In the genomic region with DNA sequence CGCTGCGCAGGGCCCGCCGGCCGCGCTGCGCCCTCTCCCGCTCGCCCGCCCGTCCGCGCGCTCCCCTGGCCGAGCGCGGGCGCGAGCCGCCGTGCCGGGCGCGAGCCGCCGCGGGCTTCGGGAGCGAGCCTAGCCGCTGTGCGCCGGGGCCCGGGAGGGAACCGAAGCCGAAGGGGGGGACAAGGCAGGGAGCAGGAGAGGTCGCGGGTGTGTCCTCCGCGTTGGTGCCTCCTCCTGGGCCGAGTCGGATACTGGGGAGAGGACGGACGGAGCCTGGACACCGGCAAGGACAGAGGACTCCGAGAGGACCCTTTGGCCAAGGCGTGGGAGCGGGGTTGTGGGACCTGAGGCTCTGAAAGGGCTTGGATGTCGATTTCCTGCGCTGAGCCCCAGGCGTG, we compare ENCODE assay signal across 7 mouse cellular contexts. TPM values are rescaled to one million over a fixed set of nuclear protein-coding genes. Genes with fewer than 3 reads are reported as not detected.
DNase-seq lines count a peak whose midpoint lies in the region; ATAC-seq lines count a peak whose summit lies in the region.

A gene (minus strand): TSS at position 57 of the 398 bp plus-strand sequence.

- H3K27me3 ChIP-seq in heart, embryonic 12.5 days (replicated peaks): peaks cover 56% of the 10 kb centered on the region

- ATAC-seq in heart, embryonic 12.5 days (ENCODE audit: insufficient number of reproducible peaks, low FRiP score): peak; percentile 67

- 0 out of 2 replicates have a peak, but pooled peaks cover 12% of the 10 kb centered on the region for H3K4me1 ChIP-seq in heart, embryonic 12.5 days (replicated peaks)

- H3K27ac ChIP-seq in heart, embryonic 12.5 days (ENCODE audit: poor library complexity, severe bottlenecking): no peak within 1 kb of the TSS; the same call in 1 of the 2 replicates

- peak within 1 kb of the TSS; percentile 98 for H3K4me2 ChIP-seq in heart, embryonic 12.5 days

- H3K9me3 ChIP-seq in heart, embryonic 12.5 days (replicated peaks): peaks cover 3% of the 10 kb centered on the region; the same call in 1 of the 2 replicates

- peak; percentile 50 for DNase-seq in right cerebral cortex, adult 18-20 months
- no peak for DNase-seq in right cerebral cortex, adult 2 months (ENCODE audit: low spot score in 2 of 2)
- peak; percentile 44 for DNase-seq in cerebellum, adult 9-11 months
- peak; percentile 38 to 72 for DNase-seq in layer of hippocampus, postnatal 10 days (ENCODE audit: low spot score in 2 of 2)
- peak; percentile 43 for DNase-seq in mesoderm, embryonic 11.5 days (ENCODE audit: low read depth, low spot score)
- DNase-seq in yolk sac, embryonic 10.5 days (ENCODE audit: low spot score): peak; percentile 14

- H3K36me3 ChIP-seq in heart, embryonic 12.5 days: no peaks in the 10 kb centered on the region

- H3K9ac ChIP-seq in heart, embryonic 12.5 days: peak within 1 kb of the TSS; percentile 78

- peak within 1 kb of the TSS; percentile 82 for H3K4me3 ChIP-seq in heart, embryonic 12.5 days

- WGBS in heart, embryonic 12.5 days: 6% methylated on average over 44 of the region's 50 CpGs

RNA-seq across cellular contexts. Expression of the gene that starts here (rescaled TPM):
- polyA plus RNA-seq in heart, embryonic 12.5 days (2016; fragmentation: Nextera tagmentation; extraction: Ambion mirVana): 1.2 and 2.3 TPM in 2 replicates
- total RNA-seq in layer of hippocampus, postnatal 10 days (2021): 10 to 100 TPM; 72.4 to 90.3 TPM

Comparison
In these comparisons a context has a peak if more than half of its experiments do, and no peak if none do; other contexts are left out.
1. DNase-seq: peak in right cerebral cortex, adult 18-20 months (single experiment), cerebellum, adult 9-11 months (single experiment), layer of hippocampus, postnatal 10 days (2 of 2), mesoderm, embryonic 11.5 days (single experiment) and yolk sac, embryonic 10.5 days (single experiment); none in right cerebral cortex, adult 2 months (0 of 2).